Mouse (Mus musculus) myocyte (in vitro differentiated cells): ENCODE data around the gene Serpinh1. TPM values are rescaled to one million over a fixed set of nuclear protein-coding genes. Genes with fewer than 3 reads are reported as not detected.

Source experiments
- H3K27me3 ChIP-seq: one replicate; pipeline ENCODE4 v1.6.1; 2011; ENCODE audit not compliant: control insufficient read depth, insufficient read depth, insufficient read length
- H3K36me3 ChIP-seq: one replicate; pipeline ENCODE4 v1.6.1; 2011; ENCODE audit not compliant: control insufficient read depth, insufficient read depth
- H3K4me2 ChIP-seq: one replicate; pipeline ENCODE4 v1.6.1; 2011; ENCODE audit warnings: low read depth, control low read depth
- H3K4me3 ChIP-seq: one replicate; pipeline ENCODE4 v1.5.1; 2011; ENCODE audit warnings: mild to moderate bottlenecking, control low read depth, moderate library complexity
- H3K79me2 ChIP-seq: one replicate; pipeline ENCODE4 v1.6.1; 2011; ENCODE audit not compliant: control insufficient read depth, insufficient read depth
- H3ac ChIP-seq: one replicate; pipeline ENCODE4 v1.6.1; 2011; ENCODE audit not compliant: control insufficient read depth, insufficient read length
- CEBPB ChIP-seq: IDR thresholded peaks from 2 replicates; pipeline ENCODE4 v1.6.1; 2011; ENCODE audit warnings: mild to moderate bottlenecking, moderate library complexity; ENCODE audit not compliant: poor library complexity, insufficient read depth, severe bottlenecking
- E2F4 ChIP-seq: IDR thresholded peaks from one replicate; pipeline ENCODE4 v1.6.1; 2011; ENCODE audit warnings: mild to moderate bottlenecking, control low read depth, moderate library complexity; ENCODE audit not compliant: insufficient read depth
- MAX ChIP-seq: IDR thresholded peaks from one replicate; pipeline ENCODE4 v1.6.1; 2011; ENCODE audit warnings: low read depth, mild to moderate bottlenecking, control low read depth
- MYOD1 ChIP-seq, 3 experiments: IDR thresholded peaks; one replicate each; pipeline ENCODE4 v1.6.1; 2011; ENCODE audit warnings: control low read depth in 2 of 3, low read depth in 2 of 3, mild to moderate bottlenecking in 2 of 3, moderate library complexity in 1 of 3; ENCODE audit not compliant: insufficient read length in 2 of 3, control insufficient read depth in 1 of 3
- MYOG ChIP-seq, 3 experiments: IDR thresholded peaks; one replicate each; pipeline ENCODE4 v1.6.1; 2011; ENCODE audit warnings: control low read depth in 2 of 3, low read depth in 2 of 3, mild to moderate bottlenecking in 2 of 3; ENCODE audit not compliant: insufficient read length in 2 of 3, control insufficient read depth in 1 of 3, insufficient read depth in 1 of 3
- POLR2A ChIP-seq: IDR thresholded peaks from one replicate; pipeline ENCODE4 v1.6.1; 2011; ENCODE audit warnings: low read depth, mild to moderate bottlenecking, control low read depth, moderate library complexity; ENCODE audit not compliant: insufficient read length
- POLR2AphosphoS2 ChIP-seq: IDR thresholded peaks from one replicate; pipeline ENCODE4 v1.6.1; 2011; ENCODE audit warnings: low read depth, control low read depth; ENCODE audit not compliant: insufficient read length
- REST ChIP-seq: IDR thresholded peaks from one replicate; pipeline ENCODE4 v1.6.1; 2011; ENCODE audit warnings: mild to moderate bottlenecking, control low read depth, moderate library complexity; ENCODE audit not compliant: insufficient read depth, insufficient read length
- SRF ChIP-seq: IDR thresholded peaks from one replicate; pipeline ENCODE4 v1.6.1; 2011; ENCODE audit warnings: low read depth; ENCODE audit not compliant: control insufficient read depth, insufficient read length
- TCF12 ChIP-seq: IDR thresholded peaks from one replicate; pipeline ENCODE4 v1.6.1; 2011; ENCODE audit warnings: mild to moderate bottlenecking, control low read depth; ENCODE audit not compliant: poor library complexity, insufficient read depth, severe bottlenecking
- TCF3 ChIP-seq: IDR thresholded peaks from one replicate; pipeline ENCODE4 v1.6.1; 2011; ENCODE audit warnings: low read depth, control low read depth; ENCODE audit not compliant: insufficient read length
- USF1 ChIP-seq: IDR thresholded peaks from one replicate; pipeline ENCODE4 v1.6.1; 2011; ENCODE audit warnings: low read depth, mild to moderate bottlenecking, control low read depth, moderate library complexity
- polyA plus RNA-seq: library from polyadenylated mRNA; unstranded; fragments of >200 nt; fragmentation: generic; extraction: Trizol; gene quantifications from one replicate; pipeline ENCODE4 v1.2.1, GENCODE M21; 2012; ENCODE audit warnings: missing spikeins

Serpinh1 gene
- 1,713 TPM for polyA plus RNA-seq

- peaks cover 24% of the 10 kb centered on the region for H3K36me3 ChIP-seq
- H3K4me3 ChIP-seq: peak within 1 kb of the TSS; percentile 100
- TF ChIP-seq SRF (no peak), MYOD1 (IDR thresholded peaks at IDR 0.05; ENCODE audit: control insufficient read depth in 1 of 3, insufficient read length in 2 of 3, low read depth in 2 of 3) (peak in 1 of 3 experiments; percentile 10), E2F4 (peak; percentile 3), MAX (no peak), CEBPB (no peak), USF1 (no peak), TCF3 (no peak), TCF12 (no peak), POLR2A (peak; percentile 90), REST (no peak), POLR2AphosphoS2 (peak; percentile 88), MYOG (IDR thresholded peaks at IDR 0.05; ENCODE audit: control insufficient read depth in 1 of 3, insufficient read depth in 1 of 3, insufficient read length in 2 of 3, low read depth in 2 of 3) (peak in 1 of 3 experiments; percentile 45)
- no peaks in the 10 kb centered on the region for H3K27me3 ChIP-seq
- H3ac ChIP-seq: peak within 1 kb of the TSS; percentile 56
- H3K4me2 ChIP-seq: peak within 1 kb of the TSS; percentile 80
- peaks cover 51% of the 10 kb centered on the region for H3K79me2 ChIP-seq
These were observed at the start of gene Serpinh1 for GRCm38 (mm10) chr7:99352526-99353400. Serpinh1 (minus strand) TSS chr7:99353239.

GRCm38 (mm10) chr7:99402477-99402876 is 49.4 kb upstream of the Serpinh1 start:
- Histone ChIP-seq H3K36me3 (no peaks in the 10 kb centered on the region), H3K4me2 (peak overlapping the region; percentile 36), H3K79me2 (no peaks in the 10 kb centered on the region), H3ac (no peak overlapping the region), H3K4me3 (no peak overlapping the region), H3K27me3 (no peaks in the 10 kb centered on the region)
- TF ChIP-seq USF1: no peak
- TF ChIP-seq MYOD1 (IDR thresholded peaks at IDR 0.05; ENCODE audit: control insufficient read depth in 1 of 3, insufficient read length in 2 of 3, low read depth in 2 of 3): no peak
- no peak for TF ChIP-seq MYOG (IDR thresholded peaks at IDR 0.05; ENCODE audit: control insufficient read depth in 1 of 3, insufficient read depth in 1 of 3, insufficient read length in 2 of 3, low read depth in 2 of 3)
- no peak for TF ChIP-seq POLR2A
- no peak for TF ChIP-seq CEBPB
- TF ChIP-seq TCF3: no peak

- Histone ChIP-seq H3K4me2 (peak overlapping the region; percentile 42), H3K27me3 (no peaks in the 10 kb centered on the region), H3K79me2 (no peaks in the 10 kb centered on the region), H3ac (no peak overlapping the region), H3K4me3 (no peak overlapping the region), H3K36me3 (no peaks in the 10 kb centered on the region)
- TF ChIP-seq TCF3: no peak
- no peak for TF ChIP-seq SRF
- no peak for TF ChIP-seq REST
- TF ChIP-seq MYOD1 (IDR thresholded peaks at IDR 0.05; ENCODE audit: control insufficient read depth in 1 of 3, insufficient read length in 2 of 3, low read depth in 2 of 3): peak in 2 of 3 experiments; percentile 2 to 16
- no peak for TF ChIP-seq POLR2A
- TF ChIP-seq POLR2AphosphoS2: no peak
- TF ChIP-seq MAX: no peak
- TF ChIP-seq CEBPB: no peak
These were observed 48.3 kb upstream of the Serpinh1 start for GRCm38 (mm10) chr7:99401373-99401772.

GRCm38 (mm10) chr7:99396994-99397659 is 44.1 kb upstream of the Serpinh1 start:
- TF ChIP-seq TCF3 (no peak), POLR2AphosphoS2 (no peak), CEBPB (no peak), REST (no peak), POLR2A (no peak), USF1 (no peak), MAX (no peak), TCF12 (no peak)
- Histone ChIP-seq H3K4me3 (no peak overlapping the region), H3ac (no peak overlapping the region), H3K36me3 (no peaks in the 10 kb centered on the region), H3K27me3 (no peaks in the 10 kb centered on the region), H3K79me2 (no peaks in the 10 kb centered on the region), H3K4me2 (no peak overlapping the region)
